Mouse (Mus musculus) thymus, adult 2 months (tissue): ENCODE measurements at regions not wholly inside any gene's neighbourhood (a gene's known extent, or its start where the extent isn't known, plus 50 kb on each side); places are given as distances from the start of the nearest gene placed in this dataset.

Experiments
- CTCF ChIP-seq: fragments of 200-500 bp; IDR thresholded peaks from 2 replicates; pipeline ENCODE4 v1.5.1; 2012; ENCODE audit warnings: mild to moderate bottlenecking, control low read depth, low read length, moderate library complexity, borderline replicate concordance; ENCODE audit not compliant: control insufficient read depth, poor library complexity, insufficient read depth; ENCODE audit errors: extremely low read depth
- POLR2A ChIP-seq: fragments of 200-500 bp; IDR thresholded peaks from 2 replicates; pipeline ENCODE4 v1.6.1; 2012; ENCODE audit warnings: mild to moderate bottlenecking, low read length, control low read depth, moderate library complexity; ENCODE audit not compliant: control insufficient read depth, poor library complexity, insufficient read depth; ENCODE audit errors: extremely low read depth

DNA sequence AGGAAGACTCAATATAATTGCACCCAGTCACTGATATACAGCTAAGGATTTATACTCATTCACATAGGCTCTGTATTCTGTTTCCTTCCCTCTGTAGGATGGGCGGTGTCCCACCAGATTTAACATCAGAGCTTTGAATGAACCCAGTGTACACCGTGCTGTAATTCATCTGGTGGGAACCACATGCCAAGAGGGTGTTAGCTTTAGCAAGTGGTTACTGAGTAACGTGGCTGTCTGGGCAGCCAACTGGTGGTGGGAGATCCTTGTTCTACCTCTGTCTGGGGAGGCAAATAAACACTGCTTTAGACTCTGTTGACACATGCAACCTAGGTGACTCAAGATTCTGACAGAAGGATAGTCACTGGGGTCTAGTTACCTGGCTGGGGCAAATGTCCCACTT, 229.6 kb upstream of the Gm12728 start:
- TF ChIP-seq POLR2A (no peak), CTCF (no peak)
